ENCODE assay signal across 12 mouse cellular contexts in genomic region chr13:109547006-109547587, GRCm38 (mm10).
A peak's percentile ranks its signal among the peaks of the same experiment; 100 is the strongest.
DNase-seq lines count a peak whose midpoint lies in the region; TF ChIP-seq lines count a peak whose summit lies in the region.
"Had no signal": no experiment of that assay in that cellular context is flagged by ENCODE, and none has a peak within 500 bp of the region (broad histone marks: within the 10 kb centered on the region; RNA-seq: fewer than 3 reads in every experiment).

No protein-coding gene starts in this region.

- peak; percentile 20 for DNase-seq in gastrocnemius, adult 18-20 months (ENCODE audit: low spot score)
- DNase-seq in gastrocnemius, postnatal 36 days, result no peak
- DNase-seq in B cell, adult 2 months, result peak; percentile 16 to 25
- DNase-seq in ZHBTc4 (ENCODE audit: low read depth, low spot score), result peak; percentile 28
- peak; percentile 26 for DNase-seq in kidney, postnatal 14 days
- DNase-seq in left cerebral cortex, adult 2 months (ENCODE audit: extremely low spot score in 1 of 2, low spot score in 2 of 2), result no peak
- DNase-seq in left cerebral cortex, postnatal 4 days, result no peak
- no peak for DNase-seq in layer of hippocampus, adult 8-10 months (ENCODE audit: low spot score in 2 of 2)

- H3K27ac ChIP-seq in left cerebral cortex, adult 2 months, result no peak overlapping the region
- H3K27ac ChIP-seq: embryonic facial prominence, embryonic 15.5 days; heart, embryonic 13.5 days; limb, embryonic 15.5 days; lung, embryonic 15.5 days had no signal

- no peak overlapping the region for H3K4me3 ChIP-seq in left cerebral cortex, adult 2 months
- H3K4me3 ChIP-seq: embryonic facial prominence, embryonic 15.5 days; heart, embryonic 13.5 days; limb, embryonic 15.5 days; lung, embryonic 15.5 days had no signal

- intact Hi-C loops in gastrocnemius, postnatal 36 days (cut with DNase I), result loop anchor here (5.0 kb wide), 3 partner anchors 190 to 315 kb away; no protein-coding TSS in a partner anchor
- intact Hi-C loops in left cerebral cortex, adult 2 months (cut with DNase I), result loop anchor here (1.0 to 2.0 kb wide), 3 partner anchors 106 to 318 kb away; no protein-coding TSS in a partner anchor
- intact Hi-C loops in left cerebral cortex, postnatal 4 days (cut with DNase I), result loop anchor here (5.0 kb wide), 2 partner anchors 205 to 315 kb away; no protein-coding TSS in a partner anchor

- TF ChIP-seq CTCF in left cerebral cortex, adult 2 months (IDR thresholded peaks at IDR 0.05), result no peak

Comparison
In these comparisons a context has a peak if more than half of its experiments do, and no peak if none do; other contexts are left out.
1. DNase-seq: peak in gastrocnemius, adult 18-20 months (single experiment), B cell, adult 2 months (2 of 2), ZHBTc4 (single experiment) and kidney, postnatal 14 days (single experiment); none in gastrocnemius, postnatal 36 days (0 of 2), left cerebral cortex, adult 2 months (0 of 2), left cerebral cortex, postnatal 4 days (single experiment) and layer of hippocampus, adult 8-10 months (0 of 2).